In the genomic region with DNA sequence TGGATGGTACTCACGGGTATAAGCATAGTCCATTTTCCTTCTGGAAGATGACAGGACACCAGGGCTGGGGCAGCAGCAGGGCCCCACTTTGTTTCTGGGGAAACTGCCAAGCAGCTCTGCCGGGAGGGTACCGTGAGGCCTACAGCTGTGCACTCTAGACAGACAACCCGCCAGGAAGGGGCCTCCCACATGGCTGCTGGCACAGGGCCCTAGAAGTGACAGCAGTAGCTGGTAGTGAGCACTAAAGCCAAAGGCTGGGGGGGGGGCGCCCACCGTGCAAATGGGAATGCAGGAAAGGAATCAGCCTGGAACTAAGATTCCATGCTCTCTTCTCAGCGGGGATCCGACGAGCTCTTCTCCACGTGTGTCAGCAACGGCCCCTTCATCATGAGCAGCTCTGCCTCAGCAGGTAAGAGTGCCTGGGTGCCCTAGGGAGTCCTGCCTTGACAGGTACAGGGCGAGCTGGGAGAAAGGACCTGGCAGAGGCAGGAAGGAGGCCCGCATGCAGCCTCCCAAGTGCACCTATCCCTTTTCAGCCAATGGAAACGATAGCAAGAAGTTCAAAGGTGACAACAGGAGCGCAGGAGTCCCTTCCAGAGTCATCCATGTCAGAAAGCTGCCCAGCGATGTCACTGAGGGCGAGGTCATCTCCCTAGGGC, we compare ENCODE assay signal across 8 mouse cellular contexts. TPM values are rescaled to one million over a fixed set of nuclear protein-coding genes. Genes with fewer than 3 reads are reported as not detected.
DNase-seq lines count a peak whose midpoint lies in the region; ATAC-seq and TF ChIP-seq lines count a peak whose summit lies in the region.

No protein-coding gene starts in this region.

- TF ChIP-seq CTCF in lung, embryonic 14.5 days (IDR thresholded peaks at IDR 0.05; ENCODE audit: low read depth), result no peak
- no peak for TF ChIP-seq CTCF in lung, adult 2 months (IDR thresholded peaks at IDR 0.05; ENCODE audit: insufficient read depth, low read length)

- peak overlapping the region; percentile 99 for H3K4me3 ChIP-seq in lung, embryonic 14.5 days (ENCODE audit: low read depth, low read length)
- H3K4me3 ChIP-seq in lung, adult 2 months (replicated peaks; ENCODE audit: extremely low read depth, low read depth, low read length), result no peak overlapping the region
- H3K4me3 ChIP-seq in heart, embryonic 15.5 days, result peak overlapping the region; percentile 97
- 0 out of 2 replicates have a peak overlapping the region, but pooled peaks have one; percentile 95 for H3K4me3 ChIP-seq in liver, embryonic 13.5 days (replicated peaks)

- no peak for TF ChIP-seq POLR2A in lung, adult 2 months (IDR thresholded peaks at IDR 0.05; ENCODE audit: borderline replicate concordance, extremely low read depth, low read depth, low read length)

- WGBS in lung, embryonic 14.5 days, result 38% methylated on average over 17 of the region's 17 CpGs
- 24% methylated on average over 17 of the region's 17 CpGs for WGBS in lung, adult 2 months
- WGBS in heart, embryonic 15.5 days, result 32% methylated on average over 17 of the region's 17 CpGs
- WGBS in liver, embryonic 13.5 days (ENCODE audit: insufficient replicate concordance), result 67% methylated on average over 17 of the region's 17 CpGs

- H3K36me3 ChIP-seq in lung, embryonic 14.5 days (ENCODE audit: insufficient read depth), result peaks cover 82% of the 10 kb centered on the region
- H3K36me3 ChIP-seq in heart, embryonic 15.5 days, result peaks cover 55% of the 10 kb centered on the region
- peaks cover 78% of the 10 kb centered on the region for H3K36me3 ChIP-seq in liver, embryonic 13.5 days

- no peak overlapping the region; the same call in 1 of the 2 replicates for H3K9ac ChIP-seq in lung, embryonic 14.5 days
- peak overlapping the region; percentile 98; the same call in 1 of the 2 replicates for H3K9ac ChIP-seq in heart, embryonic 15.5 days
- peak overlapping the region; percentile 96 for H3K9ac ChIP-seq in liver, embryonic 13.5 days

- H3K4me1 ChIP-seq in lung, embryonic 14.5 days (ENCODE audit: insufficient read depth), result peaks cover 20% of the 10 kb centered on the region
- peaks cover 34% of the 10 kb centered on the region for H3K4me1 ChIP-seq in lung, adult 2 months (ENCODE audit: control insufficient read depth, insufficient read depth, low read length)
- peaks cover 52% of the 10 kb centered on the region for H3K4me1 ChIP-seq in heart, embryonic 15.5 days (replicated peaks)
- peaks cover 50% of the 10 kb centered on the region for H3K4me1 ChIP-seq in liver, embryonic 13.5 days (replicated peaks)

- no peaks in the 10 kb centered on the region for H3K27me3 ChIP-seq in lung, embryonic 14.5 days (ENCODE audit: insufficient read depth, low read length)
- H3K27me3 ChIP-seq in heart, embryonic 15.5 days, result no peaks in the 10 kb centered on the region
- no peaks in the 10 kb centered on the region for H3K27me3 ChIP-seq in liver, embryonic 13.5 days

- ATAC-seq in lung, embryonic 14.5 days (ENCODE audit: insufficient read depth), result peak; percentile 19; the same call in 1 of the 2 replicates
- peak; percentile 23 for ATAC-seq in heart, embryonic 15.5 days (replicated peaks; ENCODE audit: insufficient number of reproducible peaks, insufficient read depth, low FRiP score, low read depth)
- no peak for ATAC-seq in liver, embryonic 13.5 days (ENCODE audit: low read depth)

- H3K4me2 ChIP-seq in lung, embryonic 14.5 days, result peak overlapping the region; percentile 96
- H3K4me2 ChIP-seq in heart, embryonic 15.5 days, result peak overlapping the region; percentile 79
- peak overlapping the region; percentile 91 for H3K4me2 ChIP-seq in liver, embryonic 13.5 days

- H3K9me3 ChIP-seq in lung, embryonic 14.5 days (ENCODE audit: low read depth, low read length), result no peaks in the 10 kb centered on the region
- no peaks in the 10 kb centered on the region for H3K9me3 ChIP-seq in heart, embryonic 15.5 days (replicated peaks)
- H3K9me3 ChIP-seq in liver, embryonic 13.5 days (replicated peaks), result no peaks in the 10 kb centered on the region

- peak overlapping the region; percentile 100; the same call in 1 of the 2 replicates for H3K27ac ChIP-seq in lung, embryonic 14.5 days (ENCODE audit: low read depth)
- peak overlapping the region; percentile 100 for H3K27ac ChIP-seq in heart, embryonic 15.5 days
- H3K27ac ChIP-seq in liver, embryonic 13.5 days, result peak overlapping the region; percentile 98; the same call in 1 of the 2 replicates

- DNase-seq in lung, embryonic 14.5 days, result peak; percentile 96
- DNase-seq in lung, adult 2 months, result no peak
- peak; percentile 74 to 79 for DNase-seq in cerebellum, postnatal 14 days
- DNase-seq in kidney, postnatal 14 days, result peak; percentile 88
- no peak for DNase-seq in liver, embryonic 13.5 days
- DNase-seq in right cerebral cortex, adult 2 months (ENCODE audit: low spot score in 2 of 2), result peak; percentile 69 to 77
- DNase-seq in urinary bladder, postnatal 14 days (ENCODE audit: low spot score), result no peak

RNA-seq across cellular contexts. Expression of a gene that starts 4.3 kb away (rescaled TPM):
- polyA plus RNA-seq in lung, embryonic 14.5 days (2014; fragmentation: Nextera tagmentation; extraction: Ambion mirVana), result 355 and 366 TPM in 2 replicates
- polyA plus RNA-seq in lung, adult 2 months (2012; rRNA removed), result 224 and 265 TPM in 2 replicates
- 89.6 and 162 TPM in 2 replicates for polyA plus RNA-seq in heart, embryonic 15.5 days (2015; fragmentation: Nextera tagmentation; extraction: Ambion mirVana)
- 136 and 175 TPM in 2 replicates for polyA plus RNA-seq in liver, embryonic 13.5 days (2015; fragmentation: Nextera tagmentation; extraction: Ambion mirVana)

RNA-seq across cellular contexts. Expression of a gene that starts 15.7 kb away (rescaled TPM):
- 3.5 and 3.7 TPM in 2 replicates for polyA plus RNA-seq in lung, embryonic 14.5 days (2014; fragmentation: Nextera tagmentation; extraction: Ambion mirVana)
- polyA plus RNA-seq in lung, adult 2 months (2012; rRNA removed), result 3.6 and 5.0 TPM in 2 replicates
- 1.1 and 3.0 TPM in 2 replicates for polyA plus RNA-seq in heart, embryonic 15.5 days (2015; fragmentation: Nextera tagmentation; extraction: Ambion mirVana)
- 54.8 and 64.6 TPM in 2 replicates for polyA plus RNA-seq in liver, embryonic 13.5 days (2015; fragmentation: Nextera tagmentation; extraction: Ambion mirVana)

RNA-seq across cellular contexts. Expression of a gene that starts 15.9 kb away (rescaled TPM):
- 31.3 and 37.4 TPM in 2 replicates for polyA plus RNA-seq in lung, embryonic 14.5 days (2014; fragmentation: Nextera tagmentation; extraction: Ambion mirVana)
- polyA plus RNA-seq in lung, adult 2 months (2012; rRNA removed), result 8.4 and 8.9 TPM in 2 replicates
- 8.6 and 15.3 TPM in 2 replicates for polyA plus RNA-seq in heart, embryonic 15.5 days (2015; fragmentation: Nextera tagmentation; extraction: Ambion mirVana)
- polyA plus RNA-seq in liver, embryonic 13.5 days (2015; fragmentation: Nextera tagmentation; extraction: Ambion mirVana), result 5.7 and 5.8 TPM in 2 replicates

RNA-seq across cellular contexts. Expression of a gene that starts 27.5 kb away (rescaled TPM):
- 0.18 and 0.26 TPM in 2 replicates for polyA plus RNA-seq in lung, embryonic 14.5 days (2014; fragmentation: Nextera tagmentation; extraction: Ambion mirVana)
- polyA plus RNA-seq in lung, adult 2 months (2012; rRNA removed), result 0.11 and 0.85 TPM in 2 replicates
- 0.25 and 2.0 TPM in 2 replicates for polyA plus RNA-seq in heart, embryonic 15.5 days (2015; fragmentation: Nextera tagmentation; extraction: Ambion mirVana)
- polyA plus RNA-seq in liver, embryonic 13.5 days (2015; fragmentation: Nextera tagmentation; extraction: Ambion mirVana), result 47.1 and 59.3 TPM in 2 replicates

RNA-seq across cellular contexts. Expression of a gene that starts 32.1 kb away (rescaled TPM):
- not detected in 2 replicates for polyA plus RNA-seq in lung, embryonic 14.5 days (2014; fragmentation: Nextera tagmentation; extraction: Ambion mirVana)
- polyA plus RNA-seq in lung, adult 2 months (2012; rRNA removed), result 297 and 1,797 TPM in 2 replicates
- polyA plus RNA-seq in heart, embryonic 15.5 days (2015; fragmentation: Nextera tagmentation; extraction: Ambion mirVana), result not detected in 2 replicates
- polyA plus RNA-seq in liver, embryonic 13.5 days (2015; fragmentation: Nextera tagmentation; extraction: Ambion mirVana), result not detected in 2 replicates

Comparison
In these comparisons a context has a peak if more than half of its experiments do, and no peak if none do; other contexts are left out.
1. DNase-seq: peak in lung, embryonic 14.5 days (single experiment), cerebellum, postnatal 14 days (2 of 2), kidney, postnatal 14 days (single experiment) and right cerebral cortex, adult 2 months (2 of 2); none in lung, adult 2 months (single experiment), liver, embryonic 13.5 days (single experiment) and urinary bladder, postnatal 14 days (single experiment).
2. Peak in every context shown above with its lines, with median percentiles within 50 percentile points of each other: H3K27ac ChIP-seq and H3K4me2 ChIP-seq.